Mouse (Mus musculus) stomach, embryonic 14.5 days (tissue): Measurements from ENCODE around the gene Cd300e. TPM values are rescaled to one million over a fixed set of nuclear protein-coding genes. Genes with fewer than 3 reads are reported as not detected.

Source experiments
- ATAC-seq: fragments of 200-750 bp; cut with Nextera tagmentation; 2 replicates; pipeline ENCODE4 v1.8.0; 2017; ENCODE audit warnings: low read depth, moderate TSS enrichment; ENCODE audit not compliant: insufficient number of reproducible peaks, insufficient read depth, low FRiP score
- H3K27ac ChIP-seq: fragments of 300-500 bp; sonication (generic); 2 replicates; pipeline ENCODE4 v1.5.1; 2014; ENCODE audit warnings: mild to moderate bottlenecking, low read length, moderate library complexity, mixed read lengths
- H3K27me3 ChIP-seq: fragments of 300-500 bp; sonication (generic); 2 replicates; pipeline ENCODE4 v1.6.1; 2014; ENCODE audit warnings: low read length, control low read depth, mixed read lengths; ENCODE audit not compliant: control insufficient read depth, insufficient read depth
- H3K36me3 ChIP-seq: fragments of 300-500 bp; sonication (generic); 2 replicates; pipeline ENCODE4 v1.6.1; 2014; ENCODE audit warnings: mild to moderate bottlenecking, control low read depth, low read length, moderate library complexity, mixed read lengths; ENCODE audit not compliant: control insufficient read depth, insufficient read depth
- H3K4me1 ChIP-seq: fragments of 300-500 bp; sonication (generic); 2 replicates; pipeline ENCODE4 v1.6.1; 2014; ENCODE audit warnings: low read length, control low read depth, mixed read lengths; ENCODE audit not compliant: control insufficient read depth, insufficient read depth
- H3K4me2 ChIP-seq: fragments of 300-500 bp; sonication (generic); replicated peaks from 2 replicates; pipeline ENCODE4 v1.6.1; 2014; ENCODE audit warnings: low read depth, low read length, control low read depth
- H3K4me3 ChIP-seq: fragments of 300-500 bp; sonication (generic); 2 replicates; pipeline ENCODE4 v1.5.1; 2014; ENCODE audit warnings: low read depth, low read length, control low read depth
- H3K9ac ChIP-seq: fragments of 300-500 bp; sonication (generic); replicated peaks from 2 replicates; pipeline ENCODE4 v1.6.1; 2014; ENCODE audit warnings: low read depth, mild to moderate bottlenecking, control low read depth, low read length, moderate library complexity, mixed read lengths
- H3K9me3 ChIP-seq: fragments of 300-500 bp; sonication (generic); 2 replicates; pipeline ENCODE4 v1.6.1; 2016; ENCODE audit warnings: low read depth, low read length, control low read depth; ENCODE audit not compliant: control insufficient read depth
- WGBS: fragments of 180-500 bp; shearing (Covaris S2); extraction: QIAGEN DNeasy Blood & Tissue Kit; methylation state at CpG from one replicate; pipeline ENCODE4 v1.1.7; 2014; 5-methylcytosine and 5-hydroxymethylcytosine counted together
- polyA plus RNA-seq: library from polyadenylated mRNA; unstranded; fragments of >200 nt; fragmentation: Nextera tagmentation; extraction: Ambion mirVana; gene quantifications from 2 replicates; pipeline ENCODE4 v1.2.1, GENCODE M21; 2014

Gene Cd300e
- polyA plus RNA-seq, 1 experiment from 2014 or later: 0.12 TPM

DNA sequence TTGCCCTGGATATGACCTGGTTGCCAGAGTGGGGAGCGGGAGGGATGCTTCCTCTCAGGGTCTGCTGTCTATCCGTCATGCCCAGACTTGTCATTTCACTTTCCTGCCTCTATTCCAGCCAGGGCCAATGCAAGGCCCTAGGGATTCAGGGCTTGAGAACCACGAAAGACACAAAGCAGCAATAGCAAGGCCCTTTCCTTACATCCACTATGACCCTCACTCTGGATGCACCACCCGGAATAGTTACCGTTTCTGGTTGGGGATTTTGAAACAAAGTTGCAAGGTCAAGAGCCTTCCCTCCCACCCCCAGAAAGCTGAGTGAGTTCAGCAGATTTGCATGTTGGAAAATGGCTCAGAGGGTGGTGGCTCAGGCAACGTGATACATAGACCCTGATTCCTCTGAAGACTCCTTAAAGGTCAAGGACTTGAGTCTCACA lies 39.7 kb upstream of the Cd300e start:
- ATAC-seq: no peak
- H3K4me3 ChIP-seq: no peak overlapping the region
- no peaks in the 10 kb centered on the region for H3K27me3 ChIP-seq
- no peak overlapping the region for H3K4me2 ChIP-seq
- H3K9me3 ChIP-seq: no peaks in the 10 kb centered on the region
- H3K9ac ChIP-seq: no peak overlapping the region
- no peak overlapping the region for H3K27ac ChIP-seq
- 27% methylated on average over 6 of the region's 6 CpGs for WGBS
- peaks cover 4% of the 10 kb centered on the region; the same call in 1 of the 2 replicates for H3K4me1 ChIP-seq
- H3K36me3 ChIP-seq: no peaks in the 10 kb centered on the region

DNA sequence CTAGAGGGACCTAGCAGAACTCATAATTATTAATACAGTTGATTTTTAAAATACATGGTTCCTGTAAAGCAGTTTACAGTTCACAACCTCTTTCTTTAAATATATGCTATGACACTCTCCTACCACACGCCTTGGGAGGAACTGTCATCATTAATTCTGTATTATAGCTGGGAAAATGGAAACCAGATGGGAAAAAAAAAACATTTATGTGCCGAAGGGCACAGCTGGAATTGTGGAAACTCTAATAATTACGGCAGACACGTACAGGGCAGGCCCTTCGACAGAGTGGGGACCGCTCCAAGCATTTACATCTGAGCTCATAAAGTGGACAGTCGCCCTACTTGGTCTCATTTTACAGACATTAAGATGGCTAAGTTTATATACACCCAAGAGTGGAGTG lies 38.8 kb upstream of the Cd300e start:
- 38% methylated on average over 7 of the region's 7 CpGs for WGBS

DNA sequence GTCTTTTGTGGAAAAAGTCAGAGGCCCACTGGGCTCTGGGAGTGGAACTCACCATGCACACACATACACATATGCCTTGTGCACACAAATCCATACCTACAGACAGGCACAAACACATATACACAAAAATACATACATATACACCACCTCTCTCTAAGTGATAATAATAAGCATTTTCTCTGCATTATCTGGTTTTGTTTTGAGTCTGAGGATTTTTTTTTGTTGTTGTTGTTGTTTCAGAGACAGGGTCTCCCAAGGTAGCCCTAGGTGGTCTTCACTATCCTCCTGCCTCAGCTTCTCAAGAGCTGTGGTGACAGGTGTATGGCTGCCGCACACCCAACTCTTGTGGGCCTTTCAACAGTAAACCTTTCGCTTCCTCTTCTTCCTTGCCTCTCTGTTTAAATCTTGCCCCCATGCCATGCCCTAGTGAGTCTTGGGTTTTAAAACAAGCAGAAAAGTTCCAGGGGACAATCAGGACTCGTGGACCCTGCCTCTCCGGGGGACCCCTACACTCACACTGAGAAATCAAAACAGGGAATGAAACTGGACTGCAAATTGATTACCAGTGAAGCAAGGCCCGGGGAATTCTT lies 38.1 kb upstream of the Cd300e start:
- WGBS: 83% methylated on average over 5 of the region's 5 CpGs
- H3K27ac ChIP-seq: no peak overlapping the region
- H3K4me3 ChIP-seq: no peak overlapping the region
- no peak overlapping the region for H3K4me2 ChIP-seq
- no peak for ATAC-seq
- peaks cover 4% of the 10 kb centered on the region; the same call in 1 of the 2 replicates for H3K4me1 ChIP-seq
- H3K36me3 ChIP-seq: no peaks in the 10 kb centered on the region
- no peak overlapping the region for H3K9ac ChIP-seq
- H3K9me3 ChIP-seq: no peaks in the 10 kb centered on the region
- no peaks in the 10 kb centered on the region for H3K27me3 ChIP-seq

More for the DNA sequence above, 38.8 kb upstream of the Cd300e start:
- Histone ChIP-seq H3K9me3 (no peaks in the 10 kb centered on the region), H3K4me3 (no peak overlapping the region), H3K27me3 (no peaks in the 10 kb centered on the region), H3K4me1 (peaks cover 4% of the 10 kb centered on the region; the same call in 1 of the 2 replicates), H3K27ac (no peak overlapping the region), H3K36me3 (no peaks in the 10 kb centered on the region), H3K4me2 (no peak overlapping the region), H3K9ac (no peak overlapping the region)
- ATAC-seq: no peak

DNA sequence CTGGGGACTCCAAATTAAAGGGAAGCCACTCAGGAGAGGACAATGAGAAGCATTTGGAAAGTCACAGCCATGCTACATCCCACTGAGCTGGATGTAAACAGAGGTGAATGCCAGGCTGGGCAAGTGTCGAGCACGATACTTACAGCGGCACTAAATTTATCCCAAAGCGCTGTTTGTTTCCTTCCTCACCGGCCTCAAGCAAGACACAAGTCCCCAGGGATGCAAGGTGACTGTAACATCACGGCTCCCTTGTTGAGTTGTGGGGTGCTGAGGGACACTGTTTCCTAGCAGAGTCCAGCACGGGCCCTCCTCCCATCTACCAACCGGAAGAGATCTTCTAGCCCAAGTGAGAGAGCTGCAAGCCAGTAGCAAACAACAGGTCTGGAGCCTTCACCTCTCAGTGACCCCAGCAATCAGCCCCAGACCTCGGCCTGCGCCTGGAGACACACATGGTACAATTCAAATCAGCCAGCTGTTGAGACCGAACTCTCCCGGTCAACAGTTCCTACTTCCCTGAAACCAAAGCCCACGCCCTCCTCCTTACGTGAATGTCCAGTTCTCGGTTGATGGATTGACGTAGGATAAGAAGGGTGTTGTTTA lies 37.4 kb upstream of the Cd300e start:
- no peak overlapping the region for H3K9ac ChIP-seq
- H3K9me3 ChIP-seq: no peaks in the 10 kb centered on the region
- WGBS: 29% methylated on average over 16 of the region's 16 CpGs
- no peak overlapping the region for H3K4me2 ChIP-seq
- no peaks in the 10 kb centered on the region for H3K27me3 ChIP-seq
- peaks cover 4% of the 10 kb centered on the region; the same call in 1 of the 2 replicates for H3K4me1 ChIP-seq
- no peaks in the 10 kb centered on the region for H3K36me3 ChIP-seq
- no peak for ATAC-seq
- peak overlapping the region; percentile 4; the same call in 1 of the 2 replicates for H3K27ac ChIP-seq
- no peak overlapping the region for H3K4me3 ChIP-seq

- no peaks in the 10 kb centered on the region for H3K36me3 ChIP-seq
- H3K27me3 ChIP-seq: no peaks in the 10 kb centered on the region
- peaks cover 4% of the 10 kb centered on the region; the same call in 1 of the 2 replicates for H3K4me1 ChIP-seq
- H3K4me3 ChIP-seq: no peak overlapping the region
- no peak overlapping the region for H3K9ac ChIP-seq
- no peak overlapping the region for H3K4me2 ChIP-seq
- 45% methylated on average over 10 of the region's 10 CpGs for WGBS
- no peak; the same call in 1 of the 2 replicates for ATAC-seq
- H3K27ac ChIP-seq: peak overlapping the region; percentile 4; the same call in 1 of the 2 replicates
- peaks cover 2% of the 10 kb centered on the region; the same call in 1 of the 2 replicates for H3K9me3 ChIP-seq
These were observed 36.4 kb upstream of the Cd300e start for GRCm38 (mm10) chr11:115098203-115098932.

GRCm38 (mm10) chr11:115092140-115092539 lies 30.2 kb upstream of the Cd300e start:
- Histone ChIP-seq H3K27me3 (no peaks in the 10 kb centered on the region), H3K4me1 (no peaks in the 10 kb centered on the region), H3K9ac (no peak overlapping the region), H3K4me3 (no peak overlapping the region), H3K9me3 (peaks cover 4% of the 10 kb centered on the region; the same call in 1 of the 2 replicates), H3K4me2 (no peak overlapping the region), H3K27ac (no peak overlapping the region), H3K36me3 (no peaks in the 10 kb centered on the region)
- ATAC-seq: no peak
- WGBS: 20% methylated on average over 4 of the region's 4 CpGs

GRCm38 (mm10) chr11:115091362-115091901 lies 29.5 kb upstream of the Cd300e start, which contains the start of gene Rab37:
Gene Rab37, plus strand, starts transcription at chr11:115091431.
- Histone ChIP-seq H3K36me3 (no peaks in the 10 kb centered on the region), H3K4me2 (peak within 1 kb of the TSS; percentile 29; the same call in 1 of the 2 replicates)
- 3% methylated on average over 36 of the region's 36 CpGs for WGBS

DNA sequence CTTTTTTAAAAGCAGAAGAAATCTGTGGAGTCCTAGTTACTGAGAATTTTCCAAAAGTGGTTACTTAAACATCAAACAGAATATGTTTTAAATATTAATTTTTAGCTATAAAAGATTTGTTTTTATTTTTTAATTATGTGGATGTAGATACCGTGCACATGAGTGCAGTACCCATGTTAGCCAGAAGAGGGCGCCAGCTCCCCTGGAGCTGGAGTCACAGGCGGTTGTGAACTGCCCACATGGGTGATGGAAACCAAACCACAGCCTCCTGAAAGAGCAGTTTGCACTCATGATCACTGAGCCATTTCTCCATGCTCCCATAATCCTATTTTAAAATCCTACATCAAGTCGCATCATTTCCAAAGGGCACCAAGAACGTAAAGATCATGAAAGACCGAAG lies 27.9 kb upstream of the Cd300e start:
- Histone ChIP-seq H3K27me3 (no peaks in the 10 kb centered on the region), H3K36me3 (no peaks in the 10 kb centered on the region), H3K27ac (no peak overlapping the region), H3K4me2 (no peak overlapping the region), H3K4me3 (no peak overlapping the region), H3K9ac (no peak overlapping the region), H3K9me3 (peaks cover 4% of the 10 kb centered on the region; the same call in 1 of the 2 replicates), H3K4me1 (no peaks in the 10 kb centered on the region)
- WGBS: 69% methylated on average over 6 of the region's 6 CpGs
- ATAC-seq: no peak

More at GRCm38 (mm10) chr11:115091362-115091901, 29.5 kb upstream of the Cd300e start, which contains the start of gene Rab37:
- H3K9me3 ChIP-seq: peaks cover 4% of the 10 kb centered on the region; the same call in 1 of the 2 replicates
- H3K27me3 ChIP-seq: no peaks in the 10 kb centered on the region
- H3K4me3 ChIP-seq: no peak within 1 kb of the TSS
- no peak for ATAC-seq
- H3K4me1 ChIP-seq: no peaks in the 10 kb centered on the region
- H3K27ac ChIP-seq: no peak within 1 kb of the TSS
- H3K9ac ChIP-seq: no peak within 1 kb of the TSS
